Mouse (Mus musculus) midbrain, embryonic 15.5 days (tissue): ENCODE measurements around the gene Crybg1. TPM values are rescaled to one million over a fixed set of nuclear protein-coding genes. Genes with fewer than 3 reads are reported as not detected.

Experiments
- polyA plus RNA-seq: library from polyadenylated mRNA; unstranded; fragments of >200 nt; fragmentation: Nextera tagmentation; extraction: Ambion mirVana; gene quantifications from 2 replicates; pipeline ENCODE4 v1.2.1, GENCODE M21; 2015

The Crybg1 gene
- polyA plus RNA-seq, 1 experiment from 2014 or later = 0.14 TPM

Other genes starting within 250 kb of the Crybg1 start
- gene Qrsl1, start 247.1 kb downstream of the Crybg1 start, polyA plus RNA-seq = 22.1 and 23.5 TPM in 2 replicates
- 15.0 and 16.0 TPM in 2 replicates for gene Rtn4ip1, start 247.0 kb downstream of the Crybg1 start, polyA plus RNA-seq
- 44.9 and 45.7 TPM in 2 replicates for gene Atg5, start 119.5 kb upstream of the Crybg1 start, polyA plus RNA-seq